In the genomic region with DNA sequence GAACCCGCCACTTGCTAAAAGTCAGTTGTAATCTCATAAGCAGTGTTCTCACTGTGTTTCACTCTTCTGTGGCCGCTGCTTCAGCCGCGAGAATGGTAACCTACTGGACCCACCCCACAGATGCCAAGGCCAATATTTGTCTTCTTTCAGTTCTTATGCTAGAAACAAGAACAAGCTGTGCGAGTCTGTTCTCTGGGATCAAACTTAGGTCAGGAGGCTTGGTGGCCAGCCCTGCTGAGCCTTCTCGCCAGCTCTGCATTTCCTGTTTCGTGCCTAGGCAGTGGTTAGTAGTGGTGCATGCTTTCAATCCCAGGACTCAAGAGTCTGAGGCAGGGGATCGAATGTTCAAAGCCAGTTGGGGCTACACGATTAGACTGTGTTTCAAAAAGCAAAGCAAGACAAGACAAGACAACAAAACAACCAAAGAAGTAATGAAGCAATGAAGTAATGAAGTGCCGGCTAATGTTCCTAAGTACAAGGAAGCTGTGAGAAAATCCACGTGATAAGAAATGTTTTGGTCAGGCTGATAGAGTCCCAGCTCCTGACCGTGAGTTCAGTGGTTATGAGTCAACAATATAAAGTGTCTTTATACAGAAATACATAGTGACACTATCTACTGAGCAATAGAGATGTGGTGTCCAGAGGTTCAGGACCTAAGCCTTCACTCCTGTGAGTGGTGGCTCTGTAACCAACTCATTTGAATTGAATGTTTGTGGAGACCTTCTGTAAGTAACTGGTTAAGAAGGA, we compare ENCODE assay signal across 27 mouse cellular contexts. TPM values are rescaled to one million over a fixed set of nuclear protein-coding genes. Genes with fewer than 3 reads are reported as not detected.
DNase-seq lines count a peak whose midpoint lies in the region; ATAC-seq and TF ChIP-seq lines count a peak whose summit lies in the region.
"Had no signal": no experiment of that assay in that cellular context is flagged by ENCODE, and none has a peak within 500 bp of the region (broad histone marks: within the 10 kb centered on the region; RNA-seq: fewer than 3 reads in every experiment).

No protein-coding gene starts in this region.

- WGBS in stomach, postnatal 0 days, result 60% methylated on average over 12 of the region's 12 CpGs

- no peak overlapping the region for H3K4me2 ChIP-seq in stomach, postnatal 0 days (replicated peaks; ENCODE audit: low read depth)
- H3K4me2 ChIP-seq: kidney, embryonic 15.5 days; midbrain, embryonic 15.5 days had no signal

- no peaks in the 10 kb centered on the region for H3K9me3 ChIP-seq in ES-Bruce4 (replicated peaks; ENCODE audit: control insufficient read depth, insufficient read depth, low read length, poor library complexity, severe bottlenecking)
- no peaks in the 10 kb centered on the region for H3K9me3 ChIP-seq in stomach, postnatal 0 days (ENCODE audit: control insufficient read depth, low read length)
- H3K9me3 ChIP-seq: G1E; kidney, embryonic 15.5 days; midbrain, embryonic 15.5 days had no signal

- no peak for TF ChIP-seq CTCF in left cerebral cortex, adult 2 months (IDR thresholded peaks at IDR 0.05)
- TF ChIP-seq CTCF in ES-Bruce4 (IDR thresholded peaks at IDR 0.05; ENCODE audit: low read depth, low read length), result no peak
- TF ChIP-seq CTCF in stomach, postnatal 0 days (IDR thresholded peaks at IDR 0.05; ENCODE audit: low read depth), result no peak

- H3K36me3 ChIP-seq in ES-Bruce4 (ENCODE audit: control insufficient read depth, insufficient read depth, low read length, poor library complexity, severe bottlenecking), result no peaks in the 10 kb centered on the region
- no peaks in the 10 kb centered on the region for H3K36me3 ChIP-seq in stomach, postnatal 0 days (ENCODE audit: control insufficient read depth, insufficient read depth, low read length)
- H3K36me3 ChIP-seq: kidney, embryonic 15.5 days; midbrain, embryonic 15.5 days had no signal

- no peak overlapping the region for H3K4me3 ChIP-seq in left cerebral cortex, adult 2 months
- no peak overlapping the region for H3K4me3 ChIP-seq in ES-Bruce4 (ENCODE audit: low read depth, low read length)
- H3K4me3 ChIP-seq in stomach, postnatal 0 days (ENCODE audit: low read depth, low read length), result no peak overlapping the region
- H3K4me3 ChIP-seq: erythroblast, embryonic 14.5 days; kidney, embryonic 15.5 days; midbrain, embryonic 15.5 days had no signal

- no peak for TF ChIP-seq POLR2A in ES-Bruce4 (IDR thresholded peaks at IDR 0.05; ENCODE audit: insufficient read depth, low read length)

- no peaks in the 10 kb centered on the region for H3K4me1 ChIP-seq in ES-Bruce4 (ENCODE audit: control insufficient read depth, insufficient read depth, low read length)
- no peaks in the 10 kb centered on the region for H3K4me1 ChIP-seq in stomach, postnatal 0 days (replicated peaks; ENCODE audit: control insufficient read depth, insufficient read depth)
- H3K4me1 ChIP-seq: kidney, embryonic 15.5 days; midbrain, embryonic 15.5 days had no signal

- intact Hi-C loops in left cerebral cortex, adult 2 months (cut with DNase I), result no loop called here

- no peaks in the 10 kb centered on the region for H3K27me3 ChIP-seq in ES-Bruce4 (ENCODE audit: control insufficient read depth, insufficient read depth, low read length, poor library complexity, severe bottlenecking)
- no peaks in the 10 kb centered on the region for H3K27me3 ChIP-seq in stomach, postnatal 0 days (ENCODE audit: control insufficient read depth, insufficient read depth, low read length)
- H3K27me3 ChIP-seq: kidney, embryonic 15.5 days; midbrain, embryonic 15.5 days had no signal

- peak; percentile 94 for ATAC-seq in stomach, postnatal 0 days (ENCODE audit: low FRiP score, low TSS enrichment)
- no peak for ATAC-seq in cerebellum, adult (ENCODE audit: insufficient number of reproducible peaks, low FRiP score, low TSS enrichment)
- ATAC-seq: forebrain, embryonic 16.5 days; midbrain, embryonic 15.5 days had no signal

- TF ChIP-seq EP300 in ES-Bruce4 (IDR thresholded peaks at IDR 0.05; ENCODE audit: insufficient read depth, low read depth, low read length), result no peak
- TF ChIP-seq EP300 in stomach, postnatal 0 days (optimal IDR thresholded peaks at IDR 0.05), result no peak

- H3K27ac ChIP-seq in left cerebral cortex, adult 2 months, result peak overlapping the region; percentile 76
- no peak overlapping the region for H3K27ac ChIP-seq in ES-Bruce4 (ENCODE audit: insufficient read depth, low read length)
- peak overlapping the region; percentile 78 for H3K27ac ChIP-seq in stomach, postnatal 0 days (replicated peaks)
- H3K27ac ChIP-seq: kidney, embryonic 15.5 days; liver, embryonic 14.5 days; midbrain, embryonic 15.5 days had no signal

- peak overlapping the region; percentile 87; the same call in 1 of the 2 replicates for H3K9ac ChIP-seq in ES-Bruce4 (ENCODE audit: low read depth, poor library complexity, severe bottlenecking)
- no peak overlapping the region for H3K9ac ChIP-seq in stomach, postnatal 0 days (ENCODE audit: low read length)
- H3K9ac ChIP-seq: kidney, embryonic 15.5 days; liver, embryonic 14.5 days; midbrain, embryonic 15.5 days had no signal

- DNase-seq in left cerebral cortex, adult 2 months (ENCODE audit: extremely low spot score in 1 of 2, low spot score in 2 of 2), result no peak
- no peak for DNase-seq in left cerebral cortex, adult 9 months (ENCODE audit: low spot score in 2 of 2)
- peak; percentile 9 for DNase-seq in lung, postnatal 14 days
- peak; percentile 66 for DNase-seq in stomach, postnatal 0 days (ENCODE audit: low spot score)
- no peak for DNase-seq in layer of hippocampus, adult 9-11 months
- DNase-seq in adrenal gland, adult (ENCODE audit: inconsistent age in 2 of 2, low spot score in 1 of 2), result no peak
- DNase-seq: adrenal gland, postnatal 14 days; cerebellum, adult 2 months; layer of hippocampus, postnatal 36 days; right cerebral cortex, adult 18-20 months; thymus, postnatal 25 days had no signal

RNA-seq across cellular contexts. Expression of gene Bbs9, which starts 9.2 kb away (rescaled TPM):
- total RNA-seq in left cerebral cortex, adult 2 months (2021), result 10 to 100 TPM; 27.7 to 29.5 TPM
- 17.9 and 20.3 TPM in 2 replicates for polyA plus RNA-seq in ES-Bruce4 (2011; ENCODE audit: insufficient read depth, insufficient read length, low read depth, missing spikeins)
- 4.0 and 5.8 TPM in 2 replicates for polyA plus RNA-seq in stomach, postnatal 0 days (2015; fragmentation: Nextera tagmentation; extraction: Ambion mirVana)
- polyA plus RNA-seq: erythroblast, embryonic 14.5 days had no signal

RNA-seq across cellular contexts. Expression of gene Rp9, which starts 15.2 kb away (rescaled TPM):
- 10 to 100 TPM; 39.5 to 44.5 TPM for total RNA-seq in left cerebral cortex, adult 2 months (2021)
- 41.5 and 42.8 TPM in 2 replicates for polyA plus RNA-seq in ES-Bruce4 (2011; ENCODE audit: insufficient read depth, insufficient read length, low read depth, missing spikeins)
- 62.1 and 65.0 TPM in 2 replicates for polyA plus RNA-seq in stomach, postnatal 0 days (2015; fragmentation: Nextera tagmentation; extraction: Ambion mirVana)

RNA-seq across cellular contexts. Expression of gene Gm17545, which starts 30.6 kb away (rescaled TPM):
- not detected for total RNA-seq in left cerebral cortex, adult 2 months (2021)
- polyA plus RNA-seq in ES-Bruce4 (2011; ENCODE audit: insufficient read depth, insufficient read length, low read depth, missing spikeins), result not detected in 2 replicates
- polyA plus RNA-seq in stomach, postnatal 0 days (2015; fragmentation: Nextera tagmentation; extraction: Ambion mirVana), result not detected in 2 replicates
- total RNA-seq: adrenal gland, postnatal 14 days; common myeloid progenitor, adult 5-6 weeks; G1E; layer of hippocampus, postnatal 36 days; megakaryocyte progenitor cell, adult 5-6 weeks had no signal
- polyA plus RNA-seq: cerebellum, adult 2 months; embryonic facial prominence, embryonic 11.5 days; erythroblast, embryonic 14.5 days; forebrain, embryonic 16.5 days; G1E; gonadal fat pad, adult 2 months; heart, embryonic 16.5 days; hindbrain, embryonic 11.5 days; kidney, embryonic 15.5 days; large intestine, adult 2 months; limb, embryonic 11.5 days; liver, embryonic 14.5 days; midbrain, embryonic 15.5 days had no signal

Comparison
In these comparisons a context has a peak if more than half of its experiments do, and no peak if none do; other contexts are left out.
1. DNase-seq: peak in lung, postnatal 14 days (single experiment) and stomach, postnatal 0 days (single experiment); none in left cerebral cortex, adult 2 months (0 of 2), left cerebral cortex, adult 9 months (0 of 2), layer of hippocampus, adult 9-11 months (single experiment) and adrenal gland, adult (0 of 2).